Mouse (Mus musculus) heart, adult 2 months (tissue): ENCODE data around the gene Nkiras2. TPM values are rescaled to one million over a fixed set of nuclear protein-coding genes. Genes with fewer than 3 reads are reported as not detected.
A peak's percentile ranks its signal among the peaks of the same experiment; 100 is the strongest.

Experiments
- DNase-seq, 2 experiments: peaks; one replicate each; pipeline ENCODE4 v3.0.0; 2021
- H3K27ac ChIP-seq: fragments of 200-600 bp; 2 replicates; pipeline ENCODE4 v1.8.1; 2022
- H3K27me3 ChIP-seq: fragments of 200-500 bp; 2 replicates; pipeline ENCODE4 v1.6.1; 2012; ENCODE audit warnings: mild to moderate bottlenecking, low read length, inconsistent platforms, mixed read lengths; ENCODE audit not compliant: control insufficient read depth, insufficient read depth
- H3K36me3 ChIP-seq: fragments of 200-500 bp; 2 replicates; pipeline ENCODE4 v1.6.1; 2012; ENCODE audit warnings: low read length, inconsistent platforms; ENCODE audit not compliant: control insufficient read depth, insufficient read depth
- H3K4me1 ChIP-seq: fragments of 200-500 bp; 2 replicates; pipeline ENCODE4 v1.6.1; 2011; ENCODE audit warnings: low read length; ENCODE audit not compliant: control insufficient read depth, insufficient read depth
- H3K4me3 ChIP-seq: fragments of 200-600 bp; 2 replicates; pipeline ENCODE4 v1.8.1; 2022
- H3K79me2 ChIP-seq: fragments of 200-500 bp; replicated peaks from 2 replicates; pipeline ENCODE4 v1.6.1; 2012; ENCODE audit warnings: mild to moderate bottlenecking, inconsistent platforms, low read length, moderate library complexity, mixed read lengths; ENCODE audit not compliant: control insufficient read depth, insufficient read depth
- H3K9ac ChIP-seq: fragments of 200-500 bp; 2 replicates; pipeline ENCODE4 v1.6.1; 2012; ENCODE audit warnings: low read depth, mild to moderate bottlenecking, control low read depth, inconsistent platforms, low read length, mixed read lengths
- CTCF ChIP-seq: fragments of 200-600 bp; IDR thresholded peaks from 2 replicates; pipeline ENCODE4 v1.8.1; 2022; ENCODE audit warnings: antibody characterized with exemption, mild to moderate bottlenecking, moderate library complexity
- EP300 ChIP-seq: fragments of 200-500 bp; IDR thresholded peaks from 2 replicates; pipeline ENCODE4 v1.6.1; 2011; ENCODE audit warnings: low read depth, low read length, control low read depth; ENCODE audit not compliant: insufficient read depth
- POLR2A ChIP-seq: fragments of 200-500 bp; IDR thresholded peaks from 2 replicates; pipeline ENCODE4 v1.6.1; 2011; ENCODE audit warnings: mild to moderate bottlenecking, low read depth, low read length, control low read depth; ENCODE audit not compliant: insufficient read depth
- WGBS: fragments of 180-500 bp; shearing (Covaris S2); methylation state at CpG from one replicate; pipeline ENCODE4 v1.1.7; 2018; 5-methylcytosine and 5-hydroxymethylcytosine counted together
- intact Hi-C: fragments of 180-260 bp; cut with DNase I; formaldehyde crosslinking; loops from one replicate; pipeline ENCODE4 v1.15.1; 2025
- long read RNA-seq: library from polyadenylated mRNA; stranded (forward); transcript quantifications from one replicate; pipeline ENCODE4 v2.0.0, GENCODE M21; 2021
- polyA plus RNA-seq: library from polyadenylated mRNA; depleted of rRNA; stranded (reverse); fragments of >200 nt; gene quantifications from 2 replicates; pipeline ENCODE4 v1.2.3, GENCODE M21; 2012; rRNA removed
- total RNA-seq, 2 experiments: library from RNA; stranded (reverse); gene quantifications; 2 replicates each; pipeline ENCODE4 v1.2.3; 2021

The Nkiras2 gene
- total RNA-seq, result 10 to 100 TPM; 49.5 to 50.3 TPM
- polyA plus RNA-seq, result 91.2 and 107 TPM in 2 replicates
- long read RNA-seq, transcript Nkiras2-201 (4 exons, 2,097 nt), result major isoform, 82 of 94 reads
- long read RNA-seq, partial matches to known transcripts, result 1 of 94 reads
- long read RNA-seq, other reads (novel, unspliced or antisense), result 11 of 94 reads

DNA sequence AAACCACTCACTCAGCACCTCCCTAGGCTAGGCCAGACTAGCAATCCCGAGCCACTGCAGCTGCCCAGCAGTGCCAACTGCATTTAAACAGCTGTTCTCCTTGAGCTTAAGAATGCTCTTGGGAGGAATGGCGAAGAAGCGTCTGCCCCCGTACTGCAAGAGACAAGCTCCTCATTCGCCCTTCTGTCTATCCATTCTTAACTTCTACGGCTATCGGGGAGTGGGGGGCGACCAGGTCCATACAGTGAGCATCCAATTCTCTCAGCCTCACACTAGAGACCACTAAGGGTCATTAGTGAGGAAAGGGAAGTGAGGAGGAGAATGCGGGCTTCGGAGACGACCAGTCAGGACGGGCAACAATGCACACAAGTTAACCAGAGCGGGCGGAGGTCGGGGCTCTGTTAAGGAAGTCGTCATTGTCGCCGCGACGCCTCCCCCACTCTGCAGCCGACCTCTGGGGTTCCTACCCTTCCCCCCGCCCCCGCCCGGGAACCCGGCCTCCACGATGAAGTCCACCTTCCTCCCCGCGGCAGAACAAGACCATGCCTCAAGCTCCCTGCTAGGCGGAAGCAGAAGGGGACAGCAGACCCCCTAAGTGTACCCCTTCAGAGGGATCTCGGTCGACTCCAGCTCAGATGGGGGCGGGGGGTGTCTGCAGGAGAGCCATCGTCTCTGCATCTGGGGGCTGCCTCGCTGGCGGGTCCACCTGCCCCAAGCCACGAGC, at the start of gene Nkiras2:
Gene Nkiras2 (plus strand): TSS at position 484 of the 724 bp plus-strand sequence.
- Histone ChIP-seq H3K36me3 (peaks cover 2% of the 10 kb centered on the region; the same call in 1 of the 2 replicates), H3K27me3 (no peaks in the 10 kb centered on the region), H3K4me3 (peak within 1 kb of the TSS; percentile 84), H3K79me2 (peaks cover 6% of the 10 kb centered on the region), H3K4me1 (peaks cover 5% of the 10 kb centered on the region), H3K27ac (peak within 1 kb of the TSS; percentile 92), H3K9ac (peak within 1 kb of the TSS; percentile 69)
- intact Hi-C loops, result loop anchor here (2.0 kb wide), 1 partner anchor 48 kb away; no protein-coding TSS in a partner anchor
- under 1% methylated on average over 36 of the region's 36 CpGs for WGBS
- DNase-seq, result peak in 1 of 2 experiments; percentile 74
- 0 out of 2 replicates have a peak, but pooled peaks have one; percentile 33 for TF ChIP-seq POLR2A
- TF ChIP-seq EP300, result no peak

DNA sequence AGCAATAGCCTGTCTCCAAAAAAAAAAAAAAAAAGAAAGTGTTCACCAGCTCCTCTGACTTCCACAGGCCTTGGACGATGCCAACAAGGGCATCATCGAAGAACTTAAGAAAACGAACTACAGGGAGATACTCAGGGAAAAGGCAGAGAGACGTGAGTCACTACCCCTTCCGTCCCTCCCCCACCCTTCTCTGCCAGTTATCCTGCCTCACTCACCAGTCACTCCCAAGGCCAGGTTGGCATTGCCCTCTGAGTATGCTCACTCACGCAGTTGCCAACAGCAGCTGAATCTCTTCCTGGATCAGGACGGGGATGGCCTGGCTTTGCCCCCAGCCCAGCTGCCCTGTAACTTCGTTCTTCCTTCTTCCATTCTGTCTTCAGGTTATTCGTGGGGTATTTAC, 49.3 kb upstream of the Nkiras2 start:
- TF ChIP-seq POLR2A (no peak), EP300 (no peak), CTCF (no peak)
- DNase-seq, result no peak
- Histone ChIP-seq H3K79me2 (no peaks in the 10 kb centered on the region), H3K27ac (no peak overlapping the region), H3K4me1 (peaks cover 5% of the 10 kb centered on the region), H3K9ac (no peak overlapping the region), H3K27me3 (no peaks in the 10 kb centered on the region), H3K36me3 (no peaks in the 10 kb centered on the region), H3K4me3 (no peak overlapping the region)
- intact Hi-C loops, result loop anchor here (1.0 to 10.0 kb wide), 5 partner anchors 49 to 495 kb away; partner anchors contain the start of genes Hcrt and Nkiras2
- WGBS, result 56% methylated on average over 9 of the region's 9 CpGs

DNA sequence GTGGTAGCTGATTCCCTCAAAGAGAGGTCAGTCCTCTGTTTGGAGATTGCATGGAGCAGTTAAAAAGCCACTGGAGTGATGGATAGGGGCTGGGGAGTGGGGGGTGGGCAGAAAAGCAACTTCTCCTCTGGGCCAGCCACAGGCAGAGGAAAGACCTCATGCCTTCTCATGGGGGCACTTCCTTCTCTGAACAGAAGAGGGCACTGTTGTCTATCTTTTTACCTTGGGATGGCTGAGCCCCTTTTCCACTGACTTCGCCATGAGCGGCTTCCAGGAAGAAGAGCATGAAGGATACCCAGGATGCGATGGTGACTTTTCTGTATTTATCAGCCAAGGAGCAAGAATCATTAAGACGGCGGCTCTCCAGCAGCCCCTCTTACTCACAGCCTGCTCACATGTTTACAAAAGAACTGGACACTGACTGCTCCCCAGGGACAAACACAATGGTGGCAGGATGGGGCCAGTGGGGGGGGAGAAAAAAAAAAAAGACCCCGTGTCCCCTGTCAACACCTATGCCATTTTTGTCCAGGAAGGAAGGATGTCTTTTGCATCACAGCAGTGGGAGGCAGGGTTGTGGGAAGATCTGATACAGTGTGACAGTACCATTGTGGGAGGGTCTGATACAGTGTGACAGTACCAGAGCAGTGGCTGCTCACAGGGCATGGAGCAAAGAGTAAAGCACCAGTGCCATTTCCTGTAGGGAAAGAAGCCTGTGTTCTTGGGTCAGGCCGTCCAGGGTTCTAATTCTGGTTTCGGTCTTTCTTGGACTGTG, 48.4 kb upstream of the Nkiras2 start:
- Histone ChIP-seq H3K9ac (peak overlapping the region; percentile 66), H3K36me3 (no peaks in the 10 kb centered on the region), H3K27ac (no peak overlapping the region), H3K4me3 (peak overlapping the region; percentile 26; the same call in 1 of the 2 replicates), H3K79me2 (no peaks in the 10 kb centered on the region), H3K27me3 (no peaks in the 10 kb centered on the region), H3K4me1 (peaks cover 5% of the 10 kb centered on the region)
- TF ChIP-seq EP300 (peak; percentile 83), CTCF (peak; percentile 96), POLR2A (no peak)
- 5% methylated on average over 8 of the region's 8 CpGs for WGBS
- intact Hi-C loops, result loop anchor here (1.0 to 10.0 kb wide), 5 partner anchors 48 to 494 kb away; partner anchors contain the start of genes Hcrt and Nkiras2
- peak; percentile 62 to 63 for DNase-seq

DNA sequence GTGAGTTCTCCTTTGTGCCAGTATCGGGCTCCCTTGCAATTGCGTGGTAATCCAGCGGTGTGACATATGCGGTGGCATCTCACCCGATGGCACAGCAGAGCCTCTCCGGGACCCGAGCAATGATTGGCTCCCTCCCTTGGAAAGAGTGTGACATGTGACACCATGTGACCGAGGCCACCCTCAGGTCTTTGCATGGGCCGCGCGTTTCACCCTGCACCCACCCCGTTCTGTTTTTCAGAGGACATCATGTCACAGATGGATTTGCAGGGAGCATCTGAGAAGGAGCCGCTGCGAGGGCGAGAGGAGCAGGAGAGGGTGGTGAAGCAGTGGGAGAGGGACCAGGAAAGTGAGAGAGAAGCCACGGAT, 47.9 kb upstream of the Nkiras2 start:
- H3K4me1 ChIP-seq, result peaks cover 5% of the 10 kb centered on the region
- TF ChIP-seq POLR2A (no peak), CTCF (no peak), EP300 (no peak)
- WGBS, result 9% methylated on average over 16 of the region's 16 CpGs
- peak; percentile 37 to 39 for DNase-seq
- H3K36me3 ChIP-seq, result no peaks in the 10 kb centered on the region
- H3K9ac ChIP-seq, result peak overlapping the region; percentile 66
- H3K79me2 ChIP-seq, result no peaks in the 10 kb centered on the region
- no peak overlapping the region for H3K27ac ChIP-seq
- no peaks in the 10 kb centered on the region for H3K27me3 ChIP-seq
- peak overlapping the region; percentile 26; the same call in 1 of the 2 replicates for H3K4me3 ChIP-seq
- intact Hi-C loops, result loop anchor here (2.0 to 10.0 kb wide), 4 partner anchors 48 to 494 kb away; partner anchors contain the start of genes Hcrt and Nkiras2

DNA sequence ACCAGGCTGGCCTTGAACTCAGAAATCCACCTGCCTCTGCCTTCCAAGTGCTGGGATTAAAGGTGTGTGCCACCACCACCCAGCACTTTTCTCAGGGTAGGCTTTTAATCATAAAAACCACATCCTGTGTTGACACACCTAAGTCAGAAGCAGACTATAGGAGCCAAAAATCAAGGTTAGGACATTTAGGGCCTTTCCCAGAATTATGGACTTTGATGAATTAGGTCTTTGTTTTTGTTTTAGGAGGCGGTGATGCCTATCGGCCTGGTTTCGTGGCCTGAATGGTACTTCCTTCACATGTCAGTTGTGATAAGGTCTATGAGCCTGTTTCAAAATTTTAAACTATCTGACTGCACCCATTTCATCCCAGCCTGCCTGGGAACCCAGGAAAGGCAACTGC, 44.9 kb upstream of the Nkiras2 start:
- peak overlapping the region; percentile 32; the same call in 1 of the 2 replicates for H3K27ac ChIP-seq
- H3K27me3 ChIP-seq, result no peaks in the 10 kb centered on the region
- H3K9ac ChIP-seq, result peak overlapping the region; percentile 6; the same call in 1 of the 2 replicates

More for the DNA sequence above, 44.9 kb upstream of the Nkiras2 start:
- DNase-seq, result no peak
- WGBS, result 75% methylated on average over 3 of the region's 3 CpGs
- Histone ChIP-seq H3K4me3 (peak overlapping the region; percentile 79), H3K4me1 (peaks cover 5% of the 10 kb centered on the region), H3K79me2 (no peaks in the 10 kb centered on the region), H3K36me3 (no peaks in the 10 kb centered on the region)
- intact Hi-C loops, result loop anchor here (5.0 to 10.0 kb wide), 2 partner anchors 188 to 491 kb away; partner anchors contain the start of gene Hcrt
- no peak for TF ChIP-seq EP300
